Mouse (Mus musculus) myocyte (in vitro differentiated cells): ENCODE data around the gene Zfp85. TPM values are rescaled to one million over a fixed set of nuclear protein-coding genes. Genes with fewer than 3 reads are reported as not detected.
A peak's percentile ranks its signal among the peaks of the same experiment; 100 is the strongest.
"Not testable (repeated sequence)": the region's sequence is repeated elsewhere in the genome, so short reads cannot be mapped to it uniquely, and the experiment has no call there.

ENCODE experiments used
- H3K27me3 ChIP-seq: one replicate; pipeline ENCODE4 v1.6.1; 2011; ENCODE audit not compliant: control insufficient read depth, insufficient read depth, insufficient read length
- H3K36me3 ChIP-seq: one replicate; pipeline ENCODE4 v1.6.1; 2011; ENCODE audit not compliant: control insufficient read depth, insufficient read depth
- H3K4me2 ChIP-seq: one replicate; pipeline ENCODE4 v1.6.1; 2011; ENCODE audit warnings: low read depth, control low read depth
- H3K4me3 ChIP-seq: one replicate; pipeline ENCODE4 v1.5.1; 2011; ENCODE audit warnings: mild to moderate bottlenecking, control low read depth, moderate library complexity
- H3K79me2 ChIP-seq: one replicate; pipeline ENCODE4 v1.6.1; 2011; ENCODE audit not compliant: control insufficient read depth, insufficient read depth
- H3ac ChIP-seq: one replicate; pipeline ENCODE4 v1.6.1; 2011; ENCODE audit not compliant: control insufficient read depth, insufficient read length
- CEBPB ChIP-seq: IDR thresholded peaks from 2 replicates; pipeline ENCODE4 v1.6.1; 2011; ENCODE audit warnings: mild to moderate bottlenecking, moderate library complexity; ENCODE audit not compliant: poor library complexity, insufficient read depth, severe bottlenecking
- E2F4 ChIP-seq: IDR thresholded peaks from one replicate; pipeline ENCODE4 v1.6.1; 2011; ENCODE audit warnings: mild to moderate bottlenecking, control low read depth, moderate library complexity; ENCODE audit not compliant: insufficient read depth
- MAX ChIP-seq: IDR thresholded peaks from one replicate; pipeline ENCODE4 v1.6.1; 2011; ENCODE audit warnings: low read depth, mild to moderate bottlenecking, control low read depth
- MYOD1 ChIP-seq, 3 experiments: IDR thresholded peaks; one replicate each; pipeline ENCODE4 v1.6.1; 2011; ENCODE audit warnings: control low read depth in 2 of 3, low read depth in 2 of 3, mild to moderate bottlenecking in 2 of 3, moderate library complexity in 1 of 3; ENCODE audit not compliant: insufficient read length in 2 of 3, control insufficient read depth in 1 of 3
- MYOG ChIP-seq, 3 experiments: IDR thresholded peaks; one replicate each; pipeline ENCODE4 v1.6.1; 2011; ENCODE audit warnings: control low read depth in 2 of 3, low read depth in 2 of 3, mild to moderate bottlenecking in 2 of 3; ENCODE audit not compliant: insufficient read length in 2 of 3, control insufficient read depth in 1 of 3, insufficient read depth in 1 of 3
- POLR2A ChIP-seq: IDR thresholded peaks from one replicate; pipeline ENCODE4 v1.6.1; 2011; ENCODE audit warnings: low read depth, mild to moderate bottlenecking, control low read depth, moderate library complexity; ENCODE audit not compliant: insufficient read length
- POLR2AphosphoS2 ChIP-seq: IDR thresholded peaks from one replicate; pipeline ENCODE4 v1.6.1; 2011; ENCODE audit warnings: low read depth, control low read depth; ENCODE audit not compliant: insufficient read length
- REST ChIP-seq: IDR thresholded peaks from one replicate; pipeline ENCODE4 v1.6.1; 2011; ENCODE audit warnings: mild to moderate bottlenecking, control low read depth, moderate library complexity; ENCODE audit not compliant: insufficient read depth, insufficient read length
- SRF ChIP-seq: IDR thresholded peaks from one replicate; pipeline ENCODE4 v1.6.1; 2011; ENCODE audit warnings: low read depth; ENCODE audit not compliant: control insufficient read depth, insufficient read length
- TCF12 ChIP-seq: IDR thresholded peaks from one replicate; pipeline ENCODE4 v1.6.1; 2011; ENCODE audit warnings: mild to moderate bottlenecking, control low read depth; ENCODE audit not compliant: poor library complexity, insufficient read depth, severe bottlenecking
- TCF3 ChIP-seq: IDR thresholded peaks from one replicate; pipeline ENCODE4 v1.6.1; 2011; ENCODE audit warnings: low read depth, control low read depth; ENCODE audit not compliant: insufficient read length
- USF1 ChIP-seq: IDR thresholded peaks from one replicate; pipeline ENCODE4 v1.6.1; 2011; ENCODE audit warnings: low read depth, mild to moderate bottlenecking, control low read depth, moderate library complexity
- polyA plus RNA-seq: library from polyadenylated mRNA; unstranded; fragments of >200 nt; fragmentation: generic; extraction: Trizol; gene quantifications from one replicate; pipeline ENCODE4 v1.2.1, GENCODE M21; 2012; ENCODE audit warnings: missing spikeins

Zfp85 gene
- polyA plus RNA-seq, 1 experiment: 0.66 TPM

DNA sequence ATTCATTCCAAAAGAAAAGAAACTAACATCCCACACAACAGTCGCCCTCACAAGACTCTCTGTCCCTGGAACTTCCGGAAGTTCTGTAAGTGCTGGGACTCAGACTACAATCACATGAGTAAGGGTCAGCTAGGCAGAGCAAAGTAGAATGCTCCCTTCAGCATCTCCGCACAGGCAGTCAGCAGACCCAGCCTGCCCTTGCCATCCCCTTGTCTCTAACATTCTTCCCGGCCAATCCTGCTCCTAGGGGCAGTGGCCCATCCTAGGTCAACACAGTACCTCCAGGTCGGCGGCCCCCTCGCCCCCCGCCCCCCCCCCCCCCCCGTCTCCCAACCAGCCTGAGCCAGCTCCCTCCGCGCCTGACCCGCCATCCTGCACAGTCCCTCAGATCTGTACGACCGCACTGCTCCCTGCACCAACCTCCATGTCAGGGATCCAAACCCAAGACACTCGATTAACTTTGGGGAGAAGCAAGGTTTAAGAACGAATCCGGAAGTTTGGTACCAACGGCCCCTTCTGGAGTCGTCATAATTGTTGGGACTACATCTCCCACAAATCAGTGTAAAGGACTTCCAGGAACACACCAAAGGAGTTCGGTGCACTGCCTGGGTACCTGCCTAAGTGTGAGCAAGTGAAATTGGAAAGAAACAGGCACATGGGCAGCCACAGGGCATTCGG lies 26.2 kb downstream of the Zfp85 start, which contains the start of gene Zfp65:
TSS of gene Zfp65 (minus strand) at position 533 of the 678 bp plus-strand sequence.
- H3ac ChIP-seq: no peak within 1 kb of the TSS
- H3K4me2 ChIP-seq: peak within 1 kb of the TSS; percentile 95
- H3K4me3 ChIP-seq: peak within 1 kb of the TSS; percentile 57
- TF ChIP-seq POLR2A (peak; percentile 36), MAX (no peak), REST (no peak), MYOD1 (IDR thresholded peaks at IDR 0.05; ENCODE audit: control insufficient read depth in 1 of 3, insufficient read length in 2 of 3, low read depth in 2 of 3) (no peak), TCF12 (no peak), SRF (no peak)
- H3K27me3 ChIP-seq: no peaks in the 10 kb centered on the region
- no peaks in the 10 kb centered on the region for H3K79me2 ChIP-seq
- H3K36me3 ChIP-seq: no peaks in the 10 kb centered on the region

DNA sequence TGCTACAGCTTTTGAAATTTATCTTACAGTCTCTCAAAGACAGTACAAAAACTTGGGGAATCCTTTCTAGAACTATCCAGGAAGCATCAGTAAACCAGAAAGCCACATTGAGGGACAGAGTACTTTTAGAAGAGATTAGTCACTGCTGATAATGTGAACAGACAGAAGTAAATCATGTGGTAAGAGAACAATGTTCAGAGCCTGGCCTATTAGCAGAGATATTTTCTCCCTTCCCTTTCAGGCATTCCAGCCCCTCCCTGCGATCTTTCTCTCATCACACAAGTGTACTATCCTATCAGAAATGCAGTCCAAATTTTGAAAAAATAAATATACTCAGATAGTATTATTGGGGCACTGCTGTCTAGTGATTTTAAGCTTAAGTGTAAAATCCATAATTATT lies 26.9 kb downstream of the Zfp85 start:
- H3K36me3 ChIP-seq: no peaks in the 10 kb centered on the region
- H3K79me2 ChIP-seq: peaks cover 2% of the 10 kb centered on the region
- H3ac ChIP-seq: no peak overlapping the region
- TF ChIP-seq E2F4 (no peak), REST (no peak), MYOD1 (IDR thresholded peaks at IDR 0.05; ENCODE audit: control insufficient read depth in 1 of 3, insufficient read length in 2 of 3, low read depth in 2 of 3) (no peak), MAX (no peak), CEBPB (no peak), USF1 (no peak), MYOG (IDR thresholded peaks at IDR 0.05; ENCODE audit: control insufficient read depth in 1 of 3, insufficient read depth in 1 of 3, insufficient read length in 2 of 3, low read depth in 2 of 3) (no peak), POLR2A (no peak)
- H3K4me2 ChIP-seq: peak overlapping the region; percentile 67
- H3K4me3 ChIP-seq: peak overlapping the region; percentile 57
- no peaks in the 10 kb centered on the region for H3K27me3 ChIP-seq

GRCm38 (mm10) chr13:67725331-67725730 lies 29.7 kb downstream of the Zfp85 start:
- not testable (repeated sequence) for H3K79me2 ChIP-seq, H3K36me3 ChIP-seq, H3K4me2 ChIP-seq, H3K4me3 ChIP-seq, H3ac ChIP-seq, H3K27me3 ChIP-seq

GRCm38 (mm10) chr13:67723848-67724479 lies 31.1 kb downstream of the Zfp85 start:
- Histone ChIP-seq H3K36me3 (no peaks in the 10 kb centered on the region), H3ac (peak overlapping the region; percentile 40), H3K27me3 (no peaks in the 10 kb centered on the region), H3K79me2 (peaks cover 4% of the 10 kb centered on the region), H3K4me3 (peak overlapping the region; percentile 58), H3K4me2 (peak overlapping the region; percentile 80)
- TF ChIP-seq MYOG (IDR thresholded peaks at IDR 0.05; ENCODE audit: control insufficient read depth in 1 of 3, insufficient read depth in 1 of 3, insufficient read length in 2 of 3, low read depth in 2 of 3): peak in 1 of 3 experiments; percentile 26
- TF ChIP-seq POLR2AphosphoS2: peak; percentile 54
- no peak for TF ChIP-seq E2F4
- no peak for TF ChIP-seq SRF
- TF ChIP-seq MAX: no peak
- peak in 1 of 3 experiments; percentile 30 for TF ChIP-seq MYOD1 (IDR thresholded peaks at IDR 0.05; ENCODE audit: control insufficient read depth in 1 of 3, insufficient read length in 2 of 3, low read depth in 2 of 3)
- TF ChIP-seq POLR2A: peak; percentile 43
- no peak for TF ChIP-seq CEBPB
- TF ChIP-seq TCF3: no peak
- TF ChIP-seq REST: no peak
- TF ChIP-seq USF1: peak; percentile 12

Other genes starting within 250 kb of the Zfp85 start
- not detected for gene Gm26965, start 229.1 kb downstream of the Zfp85 start, polyA plus RNA-seq
- 18.0 TPM for gene Zfp87, start 229.1 kb downstream of the Zfp85 start, polyA plus RNA-seq
- gene Zfp748, start 201.4 kb downstream of the Zfp85 start, polyA plus RNA-seq: 0.68 TPM
- gene Zfp729b, start 145.5 kb downstream of the Zfp85 start, polyA plus RNA-seq: 0.86 TPM
- gene Gm49345, start 117.5 kb downstream of the Zfp85 start, polyA plus RNA-seq: 0.30 TPM
- gene Zfp729a, start 117.4 kb downstream of the Zfp85 start, polyA plus RNA-seq: 0.88 TPM
- gene Zfp738, start 68.2 kb downstream of the Zfp85 start, polyA plus RNA-seq: 0.52 TPM
- 1.3 TPM for gene Zfp65, start 26.1 kb downstream of the Zfp85 start, polyA plus RNA-seq
- 0.08 TPM for gene Zfp493, start 24.5 kb upstream of the Zfp85 start, polyA plus RNA-seq
- 0.17 TPM for gene Zfp273, start 58.5 kb upstream of the Zfp85 start, polyA plus RNA-seq
- gene Gm10037, start 75.9 kb upstream of the Zfp85 start, polyA plus RNA-seq: not detected
- gene BC048507, start 108.1 kb upstream of the Zfp85 start, polyA plus RNA-seq: not detected